Mouse (Mus musculus): ENCODE results near the gene Ccnf. TPM values are rescaled to one million over a fixed set of nuclear protein-coding genes. Genes with fewer than 3 reads are reported as not detected.

Gene Ccnf
- polyA plus RNA-seq, 1 experiment from 2014 or later: 61.9 TPM

Small RNA genes within 50 kb of the gene (microRNA-seq; reads per million reads assigned to microRNA genes)
- gene Mir5134 (3.1 reads per million, percentile 11 among the genes with 10 or more reads in this experiment), gene Mir6965 (1.1 reads per million)

Other genes starting within 250 kb of the Ccnf start
- 0.28 and 0.38 TPM in 2 replicates for gene Prss27, start 213.3 kb downstream of the Ccnf start, polyA plus RNA-seq (2015; fragmentation: Nextera tagmentation; extraction: Ambion mirVana)
- 69.1 and 78.9 TPM in 2 replicates for gene Kctd5, start 178.0 kb downstream of the Ccnf start, polyA plus RNA-seq (2015; fragmentation: Nextera tagmentation; extraction: Ambion mirVana)
- gene Pdpk1, start 100.6 kb downstream of the Ccnf start, polyA plus RNA-seq (2015; fragmentation: Nextera tagmentation; extraction: Ambion mirVana): 35.8 and 37.8 TPM in 2 replicates
- 34.1 and 41.4 TPM in 2 replicates for gene Amdhd2, start 87.7 kb downstream of the Ccnf start, polyA plus RNA-seq (2015; fragmentation: Nextera tagmentation; extraction: Ambion mirVana)
- gene Atp6v0c, start 81.8 kb downstream of the Ccnf start, polyA plus RNA-seq (2015; fragmentation: Nextera tagmentation; extraction: Ambion mirVana): 420 and 448 TPM in 2 replicates
- gene Tbc1d24, start 45.9 kb downstream of the Ccnf start, polyA plus RNA-seq (2015; fragmentation: Nextera tagmentation; extraction: Ambion mirVana): 10.2 and 10.3 TPM in 2 replicates
- 13.0 and 14.0 TPM in 2 replicates for gene Ntn3, start 42.0 kb downstream of the Ccnf start, polyA plus RNA-seq (2015; fragmentation: Nextera tagmentation; extraction: Ambion mirVana)
- gene Tedc2, start 30.6 kb downstream of the Ccnf start, polyA plus RNA-seq (2015; fragmentation: Nextera tagmentation; extraction: Ambion mirVana): 15.7 and 16.3 TPM in 2 replicates
- not detected in 2 replicates for gene Abca17, start 99.6 kb upstream of the Ccnf start, polyA plus RNA-seq (2015; fragmentation: Nextera tagmentation; extraction: Ambion mirVana)
- gene Abca3, start 100.5 kb upstream of the Ccnf start, polyA plus RNA-seq (2015; fragmentation: Nextera tagmentation; extraction: Ambion mirVana): 5.3 and 6.5 TPM in 2 replicates
- 296 and 317 TPM in 2 replicates for gene Rnps1, start 163.1 kb upstream of the Ccnf start, polyA plus RNA-seq (2015; fragmentation: Nextera tagmentation; extraction: Ambion mirVana)
- 70.6 and 78.0 TPM in 2 replicates for gene Eci1, start 175.2 kb upstream of the Ccnf start, polyA plus RNA-seq (2015; fragmentation: Nextera tagmentation; extraction: Ambion mirVana)
- gene Dnase1l2, start 191.6 kb upstream of the Ccnf start, polyA plus RNA-seq (2015; fragmentation: Nextera tagmentation; extraction: Ambion mirVana): 3.5 and 5.5 TPM in 2 replicates
- gene E4f1, start 218.8 kb upstream of the Ccnf start, polyA plus RNA-seq (2015; fragmentation: Nextera tagmentation; extraction: Ambion mirVana): 44.4 and 46.4 TPM in 2 replicates
- 47.4 and 48.7 TPM in 2 replicates for gene Pgp, start 218.9 kb upstream of the Ccnf start, polyA plus RNA-seq (2015; fragmentation: Nextera tagmentation; extraction: Ambion mirVana)
- gene Bricd5, start 222.4 kb upstream of the Ccnf start, polyA plus RNA-seq (2015; fragmentation: Nextera tagmentation; extraction: Ambion mirVana): not detected in 2 replicates
- gene Mlst8, start 227.6 kb upstream of the Ccnf start, polyA plus RNA-seq (2015; fragmentation: Nextera tagmentation; extraction: Ambion mirVana): 32.5 and 33.2 TPM in 2 replicates
- 3.5 and 5.4 TPM in 2 replicates for gene Caskin1, start 237.1 kb upstream of the Ccnf start, polyA plus RNA-seq (2015; fragmentation: Nextera tagmentation; extraction: Ambion mirVana)

All from embryonic facial prominence, embryonic 13.5 days (tissue).